Mouse (Mus musculus) intestine, embryonic 15.5 days (tissue): Measurements from ENCODE around the gene Ins1. TPM values are rescaled to one million over a fixed set of nuclear protein-coding genes. Genes with fewer than 3 reads are reported as not detected.

ENCODE experiments used
- ATAC-seq: fragments of 200-750 bp; cut with Nextera tagmentation; 2 replicates; pipeline ENCODE4 v1.8.0; 2017; ENCODE audit warnings: moderate TSS enrichment, moderate library complexity
- H3K27ac ChIP-seq: fragments of 300-500 bp; sonication (generic); 2 replicates; pipeline ENCODE4 v1.5.1; 2015; ENCODE audit warnings: mild to moderate bottlenecking, inconsistent platforms
- H3K27me3 ChIP-seq: fragments of 300-500 bp; sonication (generic); replicated peaks from 2 replicates; pipeline ENCODE4 v1.6.1; 2015; ENCODE audit warnings: inconsistent platforms
- H3K36me3 ChIP-seq: fragments of 300-500 bp; sonication (generic); 2 replicates; pipeline ENCODE4 v1.6.1; 2015; ENCODE audit warnings: inconsistent platforms
- H3K4me1 ChIP-seq: fragments of 300-500 bp; sonication (generic); replicated peaks from 2 replicates; pipeline ENCODE4 v1.6.1; 2015; ENCODE audit warnings: inconsistent platforms
- H3K4me2 ChIP-seq: fragments of 300-500 bp; sonication (generic); replicated peaks from 2 replicates; pipeline ENCODE4 v1.6.1; 2015; ENCODE audit warnings: mild to moderate bottlenecking, inconsistent platforms
- H3K4me3 ChIP-seq: fragments of 300-500 bp; sonication (generic); replicated peaks from 2 replicates; pipeline ENCODE4 v1.5.1; 2015; ENCODE audit warnings: inconsistent platforms
- H3K9ac ChIP-seq: fragments of 300-500 bp; sonication (generic); 2 replicates; pipeline ENCODE4 v1.6.1; 2015; ENCODE audit warnings: inconsistent platforms
- H3K9me3 ChIP-seq: fragments of 300-500 bp; sonication (generic); 2 replicates; pipeline ENCODE4 v1.6.1; 2016; ENCODE audit warnings: inconsistent platforms
- polyA plus RNA-seq: library from polyadenylated mRNA; unstranded; fragments of >200 nt; fragmentation: Nextera tagmentation; extraction: Ambion mirVana; gene quantifications from 2 replicates; pipeline ENCODE4 v1.2.1, GENCODE M21; 2015

The Ins1 gene
- 40.3 and 57.0 TPM in 2 replicates for polyA plus RNA-seq

DNA sequence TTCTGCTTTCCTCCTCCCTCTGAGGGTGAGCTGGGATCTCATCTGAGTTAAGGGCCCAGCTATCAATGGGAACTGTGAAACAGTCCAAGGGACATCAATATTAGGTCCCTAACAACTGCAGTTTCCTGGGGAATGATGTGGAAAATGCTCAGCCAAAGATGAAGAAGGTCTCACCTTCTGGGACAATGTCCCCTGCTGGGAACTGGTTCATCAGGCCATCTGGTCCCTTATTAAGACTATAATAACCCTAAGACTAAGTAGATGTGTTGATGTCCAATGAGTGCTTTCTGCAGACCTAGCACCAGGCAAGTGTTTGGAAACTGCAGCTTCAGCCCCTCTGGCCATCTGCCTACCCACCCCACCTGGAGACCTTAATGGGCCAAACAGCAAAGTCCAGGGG is at the start of gene Ins1:
Gene Ins1 (plus strand): TSS at position 301 of the 400 bp plus-strand sequence.
- H3K9me3 ChIP-seq, result no peaks in the 10 kb centered on the region
- H3K4me1 ChIP-seq, result no peaks in the 10 kb centered on the region
- no peak within 1 kb of the TSS for H3K4me3 ChIP-seq
- no peak within 1 kb of the TSS for H3K4me2 ChIP-seq
- no peak for ATAC-seq
- no peak within 1 kb of the TSS for H3K9ac ChIP-seq
- H3K27ac ChIP-seq, result no peak within 1 kb of the TSS
- H3K27me3 ChIP-seq, result no peaks in the 10 kb centered on the region
- no peaks in the 10 kb centered on the region for H3K36me3 ChIP-seq
